Comparison of ENCODE assay signal across 8 mouse cellular contexts in the genomic region with DNA sequence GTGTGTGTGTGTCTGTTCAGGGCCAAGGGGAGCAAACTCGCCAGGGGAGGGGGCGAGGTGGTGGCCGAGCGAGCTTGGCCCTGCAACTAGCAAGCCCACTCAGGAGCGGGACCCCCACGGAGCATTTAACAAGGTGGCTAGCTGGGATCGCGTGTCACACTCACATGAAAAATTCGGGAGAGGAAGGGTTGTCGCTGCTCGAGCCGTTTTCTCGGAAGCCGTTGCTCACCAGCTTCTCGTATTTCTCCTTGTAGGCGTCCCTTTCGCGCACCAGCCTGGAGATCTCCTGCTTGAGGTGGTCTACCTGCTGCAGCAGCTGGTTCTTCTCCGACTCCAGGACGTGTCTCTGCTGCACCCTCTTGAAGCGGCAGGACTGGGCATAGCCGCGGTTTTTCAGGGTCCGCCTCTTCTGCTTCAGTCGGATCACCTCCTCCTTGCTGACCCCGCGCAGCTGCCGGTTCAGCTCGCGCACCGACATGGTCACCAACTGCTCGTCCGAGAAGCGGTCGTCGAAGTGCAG. TPM values are rescaled to one million over a fixed set of nuclear protein-coding genes. Genes with fewer than 3 reads are reported as not detected.
A peak's percentile ranks its signal among the peaks of the same experiment; 100 is the strongest.
DNase-seq lines count a peak whose midpoint lies in the region; ATAC-seq and TF ChIP-seq lines count a peak whose summit lies in the region.

No protein-coding gene starts in this region.

- no peaks in the 10 kb centered on the region for H3K9me3 ChIP-seq in ES-Bruce4 (replicated peaks; ENCODE audit: control insufficient read depth, insufficient read depth, low read length, poor library complexity, severe bottlenecking)
- H3K9me3 ChIP-seq in forebrain, embryonic 11.5 days (ENCODE audit: control insufficient read depth, low read length) = no peaks in the 10 kb centered on the region
- no peaks in the 10 kb centered on the region for H3K9me3 ChIP-seq in megakaryocyte, embryonic 14.5 days

- H3K4me1 ChIP-seq in ES-Bruce4 (ENCODE audit: control insufficient read depth, insufficient read depth, low read length) = no peaks in the 10 kb centered on the region
- peaks cover 5% of the 10 kb centered on the region; the same call in 1 of the 2 replicates for H3K4me1 ChIP-seq in forebrain, embryonic 11.5 days (replicated peaks; ENCODE audit: control insufficient read depth, insufficient read depth, low read length)
- H3K4me1 ChIP-seq in megakaryocyte, embryonic 14.5 days = peaks cover 28% of the 10 kb centered on the region

- H3K4me2 ChIP-seq in forebrain, embryonic 11.5 days (ENCODE audit: low read depth, low read length, severe bottlenecking) = peak overlapping the region; percentile 88

- no peak overlapping the region for H3K27ac ChIP-seq in ES-Bruce4 (ENCODE audit: insufficient read depth, low read length)
- no peak overlapping the region for H3K27ac ChIP-seq in forebrain, embryonic 11.5 days (ENCODE audit: low read depth, low read length)

- H3K4me3 ChIP-seq in ES-Bruce4 (ENCODE audit: low read depth, low read length) = peak overlapping the region; percentile 53
- H3K4me3 ChIP-seq in forebrain, embryonic 11.5 days (ENCODE audit: low read depth, low read length) = peak overlapping the region; percentile 57
- peak overlapping the region; percentile 91 for H3K4me3 ChIP-seq in megakaryocyte, embryonic 14.5 days (replicated peaks)

- no peak for TF ChIP-seq CTCF in ES-Bruce4 (IDR thresholded peaks at IDR 0.05; ENCODE audit: low read depth, low read length)

- DNase-seq in adrenal gland, postnatal 36 days = peak; percentile 67 to 74
- DNase-seq in forebrain, embryonic 11.5 days (ENCODE audit: low spot score) = peak; percentile 80
- DNase-seq in heart, postnatal 36 days = peak; percentile 52 to 55
- DNase-seq in left cerebral cortex, postnatal 14 days (ENCODE audit: low spot score in 2 of 2) = peak; percentile 21 to 29
- peak; percentile 48 to 51 for DNase-seq in right cerebral cortex, postnatal 10 days (ENCODE audit: low spot score in 2 of 2)
- peak; percentile 73 for DNase-seq in yolk sac, embryonic 10.5 days (ENCODE audit: low spot score)

- no peak for TF ChIP-seq EP300 in ES-Bruce4 (IDR thresholded peaks at IDR 0.05; ENCODE audit: insufficient read depth, low read depth, low read length)

- peaks cover 28% of the 10 kb centered on the region for H3K27me3 ChIP-seq in ES-Bruce4 (ENCODE audit: control insufficient read depth, insufficient read depth, low read length, poor library complexity, severe bottlenecking)
- peaks cover 4% of the 10 kb centered on the region; the same call in 1 of the 2 replicates for H3K27me3 ChIP-seq in forebrain, embryonic 11.5 days (ENCODE audit: control insufficient read depth, insufficient read depth, low read length)
- peaks cover 54% of the 10 kb centered on the region for H3K27me3 ChIP-seq in megakaryocyte, embryonic 14.5 days (replicated peaks)

- no peak for TF ChIP-seq POLR2A in ES-Bruce4 (IDR thresholded peaks at IDR 0.05; ENCODE audit: insufficient read depth, low read length)

- peak overlapping the region; percentile 54 for H3K9ac ChIP-seq in ES-Bruce4 (ENCODE audit: low read depth, poor library complexity, severe bottlenecking)
- peak overlapping the region; percentile 66 for H3K9ac ChIP-seq in forebrain, embryonic 11.5 days (ENCODE audit: low read length)

- WGBS in forebrain, embryonic 11.5 days = under 1% methylated on average over 35 of the region's 36 CpGs

- ATAC-seq in forebrain, embryonic 11.5 days (replicated peaks; ENCODE audit: low FRiP score) = 0 out of 2 replicates have a peak, but pooled peaks have one; percentile 13

- intact Hi-C loops in heart, postnatal 36 days (cut with DNase I) = loop anchor here (5.0 to 10.0 kb wide), 6 partner anchors 303 to 1253 kb away; no protein-coding TSS in a partner anchor
- intact Hi-C loops in left cerebral cortex, postnatal 14 days (cut with DNase I) = loop anchor here (5.0 to 10.0 kb wide), 6 partner anchors 303 to 1253 kb away; no protein-coding TSS in a partner anchor

- no peaks in the 10 kb centered on the region for H3K36me3 ChIP-seq in ES-Bruce4 (ENCODE audit: control insufficient read depth, insufficient read depth, low read length, poor library complexity, severe bottlenecking)
- H3K36me3 ChIP-seq in forebrain, embryonic 11.5 days (ENCODE audit: control insufficient read depth, insufficient read depth, low read length) = no peaks in the 10 kb centered on the region
- no peaks in the 10 kb centered on the region for H3K36me3 ChIP-seq in megakaryocyte, embryonic 14.5 days (replicated peaks; ENCODE audit: low read length)

RNA-seq across cellular contexts. Expression of a gene that starts 1.9 kb away (rescaled TPM):
- 0.49 and 0.69 TPM in 2 replicates for polyA plus RNA-seq in ES-Bruce4 (2011; ENCODE audit: insufficient read depth, insufficient read length, low read depth, missing spikeins)
- 10 to 100 TPM; 22.6 to 27.8 TPM for total RNA-seq in adrenal gland, postnatal 36 days (2021)
- polyA plus RNA-seq in forebrain, embryonic 11.5 days (2014; fragmentation: Nextera tagmentation; extraction: Ambion mirVana) = 3.3 and 4.0 TPM in 2 replicates
- 1 to 10 TPM; 8.7 to 9.1 TPM for total RNA-seq in heart, postnatal 36 days (2021)
- 10 to 100 TPM; 24.7 to 25.5 TPM for total RNA-seq in left cerebral cortex, postnatal 14 days (2021)
- 7.8 and 32.9 TPM in 2 replicates for polyA plus RNA-seq in megakaryocyte, embryonic 14.5 days (2012; ENCODE audit: insufficient read depth, low replicate concordance)

Comparison
In these comparisons a context has a peak if more than half of its experiments do, and no peak if none do; other contexts are left out.
1. DNase-seq: peak in every context shown above with its lines; median percentile 80 in forebrain, embryonic 11.5 days; 73 in yolk sac, embryonic 10.5 days; 70 in adrenal gland, postnatal 36 days; 54 in heart, postnatal 36 days; 50 in right cerebral cortex, postnatal 10 days; 25 in left cerebral cortex, postnatal 14 days.